Mouse (Mus musculus): ENCODE data around the gene Adk.

DNA sequence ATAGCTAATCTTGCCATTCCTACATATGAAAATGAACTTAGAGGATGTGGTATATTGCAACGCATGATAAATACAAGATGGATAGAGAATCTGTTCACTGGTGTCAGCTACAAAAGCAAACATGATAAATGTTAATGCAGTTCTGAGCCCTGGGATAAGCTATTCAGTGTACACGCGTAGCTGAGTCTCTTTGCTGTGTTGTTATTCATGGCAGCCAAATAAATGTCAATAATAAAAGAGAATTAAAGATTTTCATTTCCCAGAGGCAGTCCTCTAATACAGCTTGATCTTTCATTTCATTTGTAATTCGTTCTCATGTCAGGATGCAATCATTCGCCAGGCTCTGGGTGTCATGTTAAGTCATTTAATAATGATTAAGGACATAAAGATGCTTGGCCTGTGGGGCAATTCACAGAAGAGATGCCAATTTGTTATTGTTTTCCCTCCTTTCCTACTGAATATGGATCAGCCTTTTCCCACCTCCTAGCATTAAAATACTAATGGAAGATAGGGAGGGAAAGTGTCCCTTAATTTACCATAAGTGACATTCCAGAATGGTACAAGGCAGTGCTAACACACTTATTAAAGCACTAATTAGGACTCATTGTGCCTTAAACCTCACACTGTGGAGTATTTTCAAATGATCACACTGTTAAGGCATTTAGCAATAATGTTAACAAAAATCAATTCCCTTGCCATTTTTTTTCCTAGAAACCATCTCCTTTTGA lies 331.5 kb downstream of the Adk start:
- TF ChIP-seq CTCF (IDR thresholded peaks at IDR 0.05; ENCODE audit: low read depth, low read length) (no peak), POLR2A (IDR thresholded peaks at IDR 0.05; ENCODE audit: borderline replicate concordance, low read depth, low read length) (no peak)

Data from bone marrow macrophage, adult 2 months (primary cell).